Mouse (Mus musculus): ENCODE measurements around the gene Mccc1.

- TF ChIP-seq EP300 (optimal IDR thresholded peaks at IDR 0.05), result no peak
- no peak for TF ChIP-seq CTCF (IDR thresholded peaks at IDR 0.05; ENCODE audit: low read depth)
These were observed 25.3 kb upstream of the Mccc1 start for GRCm38 (mm10) chr3:36025732-36026131.

All from stomach, postnatal 0 days (tissue).